Mouse (Mus musculus) liver, embryonic 16.5 days (tissue): Measurements from ENCODE around the gene Memo1. TPM values are rescaled to one million over a fixed set of nuclear protein-coding genes. Genes with fewer than 3 reads are reported as not detected.
"Not testable (repeated sequence)": the region's sequence is repeated elsewhere in the genome, so short reads cannot be mapped to it uniquely, and the experiment has no call there.

ENCODE experiments used
- ATAC-seq: fragments of 200-750 bp; cut with Nextera tagmentation; 2 replicates; pipeline ENCODE4 v1.8.0; 2017; ENCODE audit warnings: low read depth, mild to moderate bottlenecking, moderate number of reproducible peaks, moderate library complexity
- H3K27ac ChIP-seq: fragments of 300-500 bp; sonication (generic); 2 replicates; pipeline ENCODE4 v1.5.1; 2014; ENCODE audit warnings: mild to moderate bottlenecking, low read length
- H3K27me3 ChIP-seq: fragments of 300-500 bp; sonication (generic); 2 replicates; pipeline ENCODE4 v1.6.1; 2014; ENCODE audit warnings: low read depth, low read length, mixed read lengths; ENCODE audit not compliant: control insufficient read depth, insufficient read depth
- H3K36me3 ChIP-seq: fragments of 300-500 bp; sonication (generic); 2 replicates; pipeline ENCODE4 v1.6.1; 2014; ENCODE audit warnings: mild to moderate bottlenecking; ENCODE audit not compliant: control insufficient read depth, insufficient read depth
- H3K4me1 ChIP-seq: fragments of 300-500 bp; sonication (generic); 2 replicates; pipeline ENCODE4 v1.6.1; 2014; ENCODE audit warnings: low read depth, low read length, mixed read lengths; ENCODE audit not compliant: control insufficient read depth
- H3K4me2 ChIP-seq: fragments of 300-500 bp; sonication (generic); 2 replicates; pipeline ENCODE4 v1.6.1; 2014; ENCODE audit warnings: low read depth, low read length, mixed read lengths
- H3K4me3 ChIP-seq: fragments of 300-500 bp; sonication (generic); 2 replicates; pipeline ENCODE4 v1.5.1; 2014; ENCODE audit warnings: low read depth, mild to moderate bottlenecking, low read length
- H3K9ac ChIP-seq: fragments of 300-500 bp; sonication (generic); 2 replicates; pipeline ENCODE4 v1.6.1; 2014; ENCODE audit warnings: low read depth, low read length
- H3K9me3 ChIP-seq: fragments of 300-500 bp; sonication (generic); replicated peaks from 2 replicates; pipeline ENCODE4 v1.6.1; 2016; ENCODE audit warnings: low read length; ENCODE audit not compliant: control insufficient read depth
- WGBS: fragments of 180-500 bp; shearing (Covaris S2); extraction: QIAGEN DNeasy Blood & Tissue Kit; methylation state at CpG from one replicate; pipeline ENCODE4 v1.1.7; 2014; ENCODE audit not compliant: insufficient replicate concordance; 5-methylcytosine and 5-hydroxymethylcytosine counted together
- polyA plus RNA-seq: library from polyadenylated mRNA; unstranded; fragments of >200 nt; fragmentation: Nextera tagmentation; extraction: Ambion mirVana; gene quantifications from 2 replicates; pipeline ENCODE4 v1.2.1, GENCODE M21; 2015

Memo1 gene
- polyA plus RNA-seq = 82.5 and 86.5 TPM in 2 replicates

DNA sequence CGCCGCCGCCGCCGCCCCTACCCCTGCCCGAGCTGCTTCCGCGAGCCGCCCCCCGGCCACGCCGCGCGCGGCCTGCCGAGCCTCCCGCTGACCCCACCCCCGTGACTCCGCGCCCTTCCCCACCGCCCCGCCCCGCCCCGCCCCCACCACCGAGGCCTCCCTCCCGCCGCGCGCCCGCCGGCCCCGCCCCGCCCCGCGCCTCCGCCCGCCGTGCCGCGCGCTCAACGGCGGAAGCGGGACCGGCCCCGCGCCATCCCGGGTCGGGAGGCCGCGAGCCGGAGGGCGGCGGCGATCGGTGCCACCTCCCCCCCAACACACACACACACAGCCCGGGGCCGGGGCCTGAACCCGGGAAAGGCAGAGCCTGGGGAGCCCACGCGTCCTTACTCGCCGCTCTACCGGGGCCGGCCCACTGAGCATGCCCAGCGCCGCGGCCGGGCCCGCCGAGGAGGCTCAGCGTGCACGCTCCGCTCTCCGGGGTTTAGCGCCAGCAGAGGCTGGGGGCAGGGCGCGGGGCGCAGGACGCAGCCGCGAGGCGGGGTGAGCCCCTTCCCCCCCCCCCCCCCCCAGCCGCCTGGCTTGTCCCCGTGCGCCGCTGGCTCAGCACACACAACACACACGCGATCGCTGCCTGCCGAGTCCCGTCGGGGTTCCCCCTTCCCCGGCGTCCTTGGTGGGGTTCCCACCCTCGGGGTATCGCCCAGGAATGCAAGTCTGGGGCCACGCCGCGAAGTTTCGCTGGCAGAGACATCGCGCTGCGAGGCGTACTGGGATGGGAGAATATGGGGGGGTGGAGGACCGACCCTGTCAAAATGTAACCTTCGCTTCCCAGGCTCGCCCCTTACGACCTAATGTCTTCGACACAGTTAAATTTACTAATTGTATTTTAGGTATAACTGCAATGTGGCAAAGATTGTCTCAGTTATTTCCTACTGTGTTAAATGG, at the start of gene Memo1:
Gene Memo1, minus strand, starts transcription at position 496 of the 945 bp plus-strand sequence.
- H3K9me3 ChIP-seq = no peaks in the 10 kb centered on the region
- WGBS = 0% methylated on average over 46 of the region's 110 CpGs

DNA sequence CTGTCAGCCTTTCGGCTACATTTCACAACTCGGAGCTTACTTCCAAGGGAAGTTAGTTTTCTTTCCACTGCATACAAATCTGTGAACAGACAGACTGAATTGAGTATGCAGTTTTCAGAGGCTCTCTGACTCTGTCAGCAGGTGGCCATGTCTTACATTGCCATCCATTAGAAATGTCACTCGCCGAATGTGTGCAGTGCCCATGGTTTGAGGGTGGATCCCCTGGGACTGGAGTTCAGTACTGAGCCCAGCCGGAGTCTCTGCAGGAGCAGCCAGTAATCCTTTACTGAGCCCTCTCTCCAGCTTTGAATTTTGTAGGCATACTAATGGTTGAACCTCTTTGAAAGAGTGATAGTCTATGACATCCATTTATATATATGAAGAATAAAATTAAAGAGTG, 45.8 kb upstream of the Memo1 start:
- 71% methylated on average over 5 of the region's 5 CpGs for WGBS
- Histone ChIP-seq H3K4me2 (peak overlapping the region; percentile 8; the same call in 1 of the 2 replicates), H3K9me3 (no peaks in the 10 kb centered on the region), H3K27me3 (no peaks in the 10 kb centered on the region), H3K27ac (no peak overlapping the region), H3K4me1 (peaks cover 29% of the 10 kb centered on the region), H3K36me3 (no peaks in the 10 kb centered on the region), H3K9ac (no peak overlapping the region), H3K4me3 (no peak overlapping the region)
- no peak for ATAC-seq

More for the DNA sequence above, at the start of gene Memo1:
- Histone ChIP-seq H3K4me1 (peaks cover 24% of the 10 kb centered on the region), H3K27ac (peak within 1 kb of the TSS; percentile 95), H3K36me3 (peaks cover 6% of the 10 kb centered on the region; the same call in 1 of the 2 replicates), H3K4me2 (peak within 1 kb of the TSS; percentile 99), H3K4me3 (peak within 1 kb of the TSS; percentile 99), H3K9ac (peak within 1 kb of the TSS; percentile 99), H3K27me3 (no peaks in the 10 kb centered on the region)
- ATAC-seq = peak; percentile 85

DNA sequence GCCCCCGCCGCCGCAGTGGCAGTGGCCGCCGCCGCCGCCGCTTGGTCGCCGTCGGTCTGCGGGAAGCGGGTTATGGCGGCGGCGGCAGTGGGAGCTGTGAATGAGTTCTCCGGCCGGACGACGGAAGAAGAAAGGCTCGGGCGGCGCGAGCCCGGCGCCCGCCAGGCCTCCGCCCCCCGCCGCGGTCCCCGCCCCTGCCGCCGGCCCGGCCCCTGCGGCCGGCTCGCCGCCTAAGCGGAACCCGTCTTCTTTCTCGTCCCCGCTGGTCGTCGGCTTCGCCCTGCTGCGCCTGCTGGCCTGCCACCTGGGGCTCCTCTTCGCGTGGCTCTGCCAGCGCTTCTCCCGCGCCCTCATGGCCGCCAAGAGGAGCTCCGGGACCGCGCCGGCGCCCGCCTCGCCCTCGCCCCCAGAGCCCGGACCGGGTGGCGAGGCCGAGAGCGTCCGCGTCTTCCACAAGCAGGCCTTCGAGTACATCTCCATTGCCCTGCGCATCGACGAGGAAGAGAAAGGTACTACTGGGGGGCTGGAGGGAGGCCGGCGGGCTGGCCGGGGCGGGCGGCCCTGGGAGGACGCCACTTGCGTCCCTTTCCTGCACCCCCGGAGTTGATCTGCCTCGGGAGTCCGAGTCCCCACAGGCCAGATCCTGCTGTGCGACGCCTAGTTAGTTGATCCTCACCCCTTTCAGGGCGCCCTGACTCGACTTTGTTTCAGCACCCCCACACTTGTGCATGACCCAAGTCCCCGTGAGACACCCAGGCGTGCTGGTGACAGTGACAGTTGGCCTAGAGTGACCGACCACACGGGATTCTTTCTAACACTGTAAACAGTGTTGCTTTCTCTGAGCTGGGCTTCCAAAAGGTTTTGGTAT, 43.9 kb upstream of the Memo1 start, which contains the start of gene Spast:
Gene Spast, plus strand, starts transcription at position 51 of the 868 bp plus-strand sequence.
- peak; percentile 84 for ATAC-seq
- peak within 1 kb of the TSS; percentile 93 for H3K27ac ChIP-seq
- WGBS = under 1% methylated on average over 68 of the region's 90 CpGs
- peaks cover 29% of the 10 kb centered on the region for H3K4me1 ChIP-seq
- peak within 1 kb of the TSS; percentile 75 for H3K4me2 ChIP-seq
- H3K36me3 ChIP-seq = no peaks in the 10 kb centered on the region
- H3K9me3 ChIP-seq = no peaks in the 10 kb centered on the region
- H3K4me3 ChIP-seq = peak within 1 kb of the TSS; percentile 94
- peak within 1 kb of the TSS; percentile 98 for H3K9ac ChIP-seq
- H3K27me3 ChIP-seq = no peaks in the 10 kb centered on the region

DNA sequence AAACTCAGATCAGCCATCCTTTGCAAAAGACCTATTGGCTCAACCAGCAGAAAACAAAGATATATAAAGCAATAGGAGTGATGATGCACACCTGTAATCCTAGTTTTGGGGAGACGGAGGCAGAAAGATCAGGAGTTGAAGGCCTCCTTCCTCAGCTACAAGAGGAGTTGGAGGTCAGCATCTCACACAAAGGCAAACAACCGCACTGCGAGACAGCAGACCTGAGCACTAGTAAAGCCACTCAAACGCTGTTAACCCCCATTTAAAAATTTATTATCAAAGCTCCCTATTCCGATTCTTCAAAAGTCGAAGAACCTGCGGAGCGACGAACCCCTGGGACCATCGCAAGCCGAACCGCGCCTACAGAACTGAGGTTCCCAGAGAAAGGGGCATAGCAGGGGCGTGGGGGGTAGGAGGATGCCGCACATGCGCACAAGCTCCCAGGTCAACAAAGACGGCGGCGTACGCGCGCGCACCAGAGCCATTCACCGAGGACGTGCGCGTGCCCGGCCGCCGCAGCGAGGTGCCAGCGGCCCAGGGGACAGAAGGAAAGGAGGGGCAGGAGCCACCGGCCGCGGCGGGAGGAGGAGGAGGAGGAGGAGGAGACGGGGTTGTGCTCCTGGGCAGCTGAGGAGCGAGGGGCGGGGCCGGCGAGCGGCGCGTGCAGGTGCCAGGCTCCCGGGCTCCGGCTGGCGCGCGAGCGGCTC, 43.1 kb upstream of the Memo1 start:
- under 1% methylated on average over 37 of the region's 50 CpGs for WGBS
- H3K4me2 ChIP-seq = peak overlapping the region; percentile 75
- peak overlapping the region; percentile 93 for H3K27ac ChIP-seq
- ATAC-seq = peak; percentile 96
- peak overlapping the region; percentile 94 for H3K4me3 ChIP-seq
- H3K4me1 ChIP-seq = peaks cover 29% of the 10 kb centered on the region
- no peaks in the 10 kb centered on the region for H3K9me3 ChIP-seq
- H3K36me3 ChIP-seq = no peaks in the 10 kb centered on the region
- peak overlapping the region; percentile 98 for H3K9ac ChIP-seq
- no peaks in the 10 kb centered on the region for H3K27me3 ChIP-seq

DNA sequence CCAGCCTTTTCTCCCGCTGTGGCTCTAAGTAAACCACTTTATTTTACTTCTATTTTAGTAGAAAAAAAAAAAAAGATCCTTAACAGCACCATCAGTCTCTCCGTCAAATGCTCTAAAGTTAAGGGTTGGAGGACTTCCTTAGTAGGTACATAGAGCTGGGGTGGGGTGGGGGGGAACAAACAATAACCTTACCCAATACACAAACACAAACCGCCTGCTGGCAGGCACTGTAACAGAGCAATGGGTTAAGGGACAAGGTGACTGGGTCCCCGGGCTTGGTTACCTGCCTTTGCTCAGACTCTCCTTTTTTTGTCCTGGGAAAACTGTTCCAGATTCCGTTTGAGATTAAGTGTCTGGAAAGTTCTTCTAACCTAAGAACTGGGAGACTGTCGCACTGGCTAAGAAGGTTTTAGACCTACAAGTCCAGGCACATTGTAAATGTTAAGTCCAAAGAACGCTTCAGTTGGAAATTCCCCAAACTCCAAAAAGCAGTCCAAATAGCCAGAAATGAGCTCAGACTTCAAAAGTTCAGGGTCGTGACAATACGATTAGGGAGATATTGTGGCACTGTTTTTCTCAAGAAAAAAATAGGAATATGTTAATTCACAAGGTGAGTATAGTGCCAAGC, 35.8 kb upstream of the Memo1 start:
- H3K4me3 ChIP-seq = no peak overlapping the region
- H3K9me3 ChIP-seq = no peaks in the 10 kb centered on the region
- peak; percentile 78 for ATAC-seq
- H3K9ac ChIP-seq = no peak overlapping the region
- H3K27ac ChIP-seq = peak overlapping the region; percentile 18; the same call in 1 of the 2 replicates
- WGBS = 60% methylated on average over 9 of the region's 9 CpGs
- no peaks in the 10 kb centered on the region for H3K27me3 ChIP-seq
- H3K36me3 ChIP-seq = no peaks in the 10 kb centered on the region
- H3K4me2 ChIP-seq = no peak overlapping the region
- H3K4me1 ChIP-seq = no peaks in the 10 kb centered on the region

DNA sequence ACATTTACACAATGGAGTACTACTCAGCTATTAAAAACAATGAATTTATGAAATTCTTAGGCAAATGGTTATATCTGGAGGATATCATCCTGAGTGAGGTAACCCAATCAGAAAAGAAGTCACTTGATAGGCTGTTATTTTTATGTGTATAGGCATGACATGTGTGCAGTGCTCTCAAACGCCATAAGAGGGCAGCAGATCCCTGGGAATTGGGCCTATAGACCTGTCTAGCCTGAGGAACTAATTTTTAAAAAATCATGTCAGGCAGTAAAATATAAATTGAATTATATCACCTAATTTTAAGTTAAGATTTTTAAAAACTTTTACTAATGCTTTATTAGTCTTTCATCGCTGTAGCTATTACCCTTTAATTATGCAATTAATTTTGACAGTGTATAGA, 32.8 kb upstream of the Memo1 start:
- not testable (repeated sequence) for H3K27me3 ChIP-seq, H3K4me3 ChIP-seq, H3K27ac ChIP-seq, H3K36me3 ChIP-seq, H3K9me3 ChIP-seq, H3K4me1 ChIP-seq, H3K4me2 ChIP-seq, H3K9ac ChIP-seq
- peak; percentile 39; the same call in 1 of the 2 replicates for ATAC-seq
- WGBS = 47% methylated on average over 2 of the region's 2 CpGs

DNA sequence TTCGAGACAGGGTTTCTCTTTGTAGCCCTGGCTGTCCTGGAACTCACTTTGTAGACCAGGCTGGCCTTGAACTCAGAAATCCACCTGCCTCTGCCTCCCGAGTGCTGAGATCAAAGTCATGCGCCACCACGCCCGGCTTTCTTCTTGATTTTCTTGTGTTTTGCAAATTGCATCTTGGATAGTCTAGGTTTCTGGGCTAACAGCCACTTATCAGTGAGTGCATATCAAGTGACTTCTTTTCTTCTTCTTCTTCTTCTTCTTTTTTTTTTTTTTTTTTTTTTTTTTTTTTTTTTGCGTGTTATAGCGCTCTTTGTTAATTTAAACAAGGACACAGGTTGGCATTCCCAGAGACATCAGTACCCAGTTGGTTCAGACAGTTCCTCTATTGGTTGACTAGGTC, 31.9 kb upstream of the Memo1 start:
- not testable (repeated sequence) for H3K4me3 ChIP-seq, H3K9ac ChIP-seq, H3K27me3 ChIP-seq, H3K36me3 ChIP-seq, H3K9me3 ChIP-seq, ATAC-seq, H3K27ac ChIP-seq, H3K4me1 ChIP-seq, H3K4me2 ChIP-seq
- 66% methylated on average over 7 of the region's 7 CpGs for WGBS

DNA sequence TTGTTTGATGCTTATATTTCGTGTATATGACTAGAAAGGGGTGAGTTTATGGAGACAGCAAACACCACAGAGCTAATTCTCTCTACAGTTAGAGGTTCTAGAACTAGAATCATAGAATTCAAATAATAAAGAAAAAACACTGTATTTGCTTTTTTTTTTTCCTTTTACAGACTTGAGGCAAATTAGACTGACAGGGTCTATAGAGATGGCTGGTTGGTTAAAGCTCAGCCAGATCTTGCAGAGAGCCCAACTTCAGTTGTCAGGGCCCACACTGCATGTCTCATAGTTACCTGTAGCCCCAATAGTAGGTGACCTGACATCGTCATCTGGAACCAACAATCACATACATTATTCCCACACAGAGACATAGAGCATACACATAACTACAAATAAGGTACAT, 28.5 kb upstream of the Memo1 start, which contains the start of gene Dpy30:
Gene Dpy30, minus strand, starts transcription at position 101 of the 400 bp plus-strand sequence.
- H3K36me3 ChIP-seq = no peaks in the 10 kb centered on the region
- no peak within 1 kb of the TSS for H3K4me2 ChIP-seq
- no peak within 1 kb of the TSS for H3K4me3 ChIP-seq
- no peak within 1 kb of the TSS for H3K9ac ChIP-seq
- H3K9me3 ChIP-seq = no peaks in the 10 kb centered on the region
- no peak for ATAC-seq
- WGBS = 56% methylated on average over 2 of the region's 2 CpGs
- H3K4me1 ChIP-seq = no peaks in the 10 kb centered on the region
- no peak within 1 kb of the TSS for H3K27ac ChIP-seq
- no peaks in the 10 kb centered on the region for H3K27me3 ChIP-seq
